Comparison of ENCODE assay signal across 13 mouse cellular contexts in the genomic region with DNA sequence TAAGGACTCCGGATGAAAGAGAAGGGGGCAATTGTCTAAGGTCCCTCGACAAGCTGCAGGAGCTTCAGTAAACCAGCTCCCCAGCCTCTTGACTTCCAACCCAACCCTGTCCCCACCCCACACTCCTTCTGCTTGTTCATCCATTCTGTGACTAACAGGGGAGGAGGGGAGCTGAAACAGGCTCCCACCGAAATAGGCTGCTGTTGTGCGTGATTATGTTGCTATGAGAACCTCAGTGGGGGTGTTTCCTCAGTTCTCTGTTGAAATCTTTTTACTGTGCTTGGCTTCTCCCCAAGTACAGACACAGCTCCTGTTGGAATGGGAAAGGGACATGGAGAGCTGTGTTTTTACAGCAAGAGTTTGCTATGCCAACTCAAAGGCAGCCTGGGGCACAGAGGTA. TPM values are rescaled to one million over a fixed set of nuclear protein-coding genes. Genes with fewer than 3 reads are reported as not detected.
A peak's percentile ranks its signal among the peaks of the same experiment; 100 is the strongest.
DNase-seq lines count a peak whose midpoint lies in the region; ATAC-seq and TF ChIP-seq lines count a peak whose summit lies in the region.
"Had no signal": no experiment of that assay in that cellular context is flagged by ENCODE, and none has a peak within 500 bp of the region (broad histone marks: within the 10 kb centered on the region; RNA-seq: fewer than 3 reads in every experiment).

No protein-coding gene starts in this region.

- peaks cover 42% of the 10 kb centered on the region for H3K4me1 ChIP-seq in hindbrain, embryonic 12.5 days
- peaks cover 31% of the 10 kb centered on the region for H3K4me1 ChIP-seq in hindbrain, embryonic 16.5 days (ENCODE audit: control insufficient read depth, insufficient read depth, low read depth, low read length)
- H3K4me1 ChIP-seq in midbrain, embryonic 13.5 days (replicated peaks): peaks cover 39% of the 10 kb centered on the region
- no peaks in the 10 kb centered on the region for H3K4me1 ChIP-seq in kidney, adult 2 months (ENCODE audit: control insufficient read depth, insufficient read depth, low read length)

- H3K4me2 ChIP-seq in hindbrain, embryonic 12.5 days (replicated peaks): peak overlapping the region; percentile 89
- H3K4me2 ChIP-seq in hindbrain, embryonic 16.5 days (ENCODE audit: low read length): no peak overlapping the region
- peak overlapping the region; percentile 92 for H3K4me2 ChIP-seq in midbrain, embryonic 13.5 days (replicated peaks)
- H3K4me2 ChIP-seq: embryonic facial prominence, embryonic 15.5 days had no signal

- 27% methylated on average over 4 of the region's 4 CpGs for WGBS in hindbrain, embryonic 12.5 days
- 26% methylated on average over 4 of the region's 4 CpGs for WGBS in hindbrain, embryonic 16.5 days
- WGBS in midbrain, embryonic 13.5 days: 43% methylated on average over 4 of the region's 4 CpGs
- WGBS in kidney, adult 2 months: 40% methylated on average over 4 of the region's 4 CpGs

- TF ChIP-seq CTCF in kidney, adult 2 months (conservative IDR thresholded peaks at IDR 0.05; ENCODE audit: insufficient read depth, insufficient read length, low read depth, low read length): no peak

- H3K27me3 ChIP-seq in hindbrain, embryonic 12.5 days: peaks cover 30% of the 10 kb centered on the region
- H3K27me3 ChIP-seq in hindbrain, embryonic 16.5 days (replicated peaks; ENCODE audit: control insufficient read depth, insufficient read depth, low read length): no peaks in the 10 kb centered on the region
- peaks cover 19% of the 10 kb centered on the region; the same call in 1 of the 2 replicates for H3K27me3 ChIP-seq in midbrain, embryonic 13.5 days
- H3K27me3 ChIP-seq in kidney, adult 2 months (replicated peaks; ENCODE audit: control insufficient read depth, insufficient read depth, low read length): no peaks in the 10 kb centered on the region

- H3K4me3 ChIP-seq in hindbrain, embryonic 12.5 days: no peak overlapping the region
- H3K4me3 ChIP-seq in hindbrain, embryonic 16.5 days (ENCODE audit: low read length): no peak overlapping the region
- no peak overlapping the region for H3K4me3 ChIP-seq in midbrain, embryonic 13.5 days (replicated peaks)
- H3K4me3 ChIP-seq in kidney, adult 2 months (ENCODE audit: insufficient read depth, low read depth, low read length): no peak overlapping the region
- H3K4me3 ChIP-seq: embryonic facial prominence, embryonic 15.5 days had no signal

- H3K27ac ChIP-seq in hindbrain, embryonic 12.5 days: no peak overlapping the region
- no peak overlapping the region for H3K27ac ChIP-seq in hindbrain, embryonic 16.5 days (ENCODE audit: low read depth, low read length)
- H3K27ac ChIP-seq in midbrain, embryonic 13.5 days: no peak overlapping the region
- no peak overlapping the region for H3K27ac ChIP-seq in kidney, adult 2 months (ENCODE audit: insufficient read depth, low read depth, low read length)
- H3K27ac ChIP-seq: embryonic facial prominence, embryonic 15.5 days had no signal

- H3K36me3 ChIP-seq in hindbrain, embryonic 12.5 days: no peaks in the 10 kb centered on the region
- no peaks in the 10 kb centered on the region for H3K36me3 ChIP-seq in hindbrain, embryonic 16.5 days (ENCODE audit: control insufficient read depth, insufficient read depth, low read length)
- no peaks in the 10 kb centered on the region for H3K36me3 ChIP-seq in midbrain, embryonic 13.5 days
- no peaks in the 10 kb centered on the region for H3K36me3 ChIP-seq in kidney, adult 2 months (ENCODE audit: control insufficient read depth, insufficient read depth, low read length)
- H3K36me3 ChIP-seq: embryonic facial prominence, embryonic 15.5 days had no signal

- ATAC-seq in hindbrain, embryonic 12.5 days (ENCODE audit: low FRiP score): no peak
- ATAC-seq in hindbrain, embryonic 16.5 days: no peak
- no peak for ATAC-seq in midbrain, embryonic 13.5 days

- no peaks in the 10 kb centered on the region for H3K9me3 ChIP-seq in hindbrain, embryonic 12.5 days (replicated peaks)
- no peaks in the 10 kb centered on the region for H3K9me3 ChIP-seq in hindbrain, embryonic 16.5 days (ENCODE audit: control insufficient read depth, low read length)
- H3K9me3 ChIP-seq in midbrain, embryonic 13.5 days: no peaks in the 10 kb centered on the region
- H3K9me3 ChIP-seq: embryonic facial prominence, embryonic 15.5 days had no signal

- no peak overlapping the region for H3K9ac ChIP-seq in hindbrain, embryonic 12.5 days
- H3K9ac ChIP-seq in hindbrain, embryonic 16.5 days (ENCODE audit: low read depth, low read length): no peak overlapping the region
- no peak overlapping the region for H3K9ac ChIP-seq in midbrain, embryonic 13.5 days (replicated peaks)
- H3K9ac ChIP-seq: embryonic facial prominence, embryonic 15.5 days had no signal

- DNase-seq in layer of hippocampus, adult 8-10 months (ENCODE audit: low spot score in 2 of 2): peak; percentile 54 to 71
- peak; percentile 25 for DNase-seq in right cerebral cortex, postnatal 4 days
- no peak for DNase-seq in cerebellum, adult 11 months
- DNase-seq in adrenal gland, postnatal 14 days: no peak
- no peak for DNase-seq in kidney, adult 2 months
- DNase-seq: B cell, adult 2 months; heart, postnatal 4 days had no signal

- no peak for TF ChIP-seq POLR2A in kidney, adult 2 months (IDR thresholded peaks at IDR 0.05; ENCODE audit: low read depth, low read length)

RNA-seq across cellular contexts. Expression of a gene that starts 1.5 kb away (rescaled TPM):
- polyA plus RNA-seq in hindbrain, embryonic 12.5 days (2016; fragmentation: Nextera tagmentation; extraction: Ambion mirVana): 38.0 and 39.9 TPM in 2 replicates
- polyA plus RNA-seq in hindbrain, embryonic 16.5 days (2015; fragmentation: Nextera tagmentation; extraction: Ambion mirVana): 35.2 and 37.0 TPM in 2 replicates
- 10 to 100 TPM; 53.6 to 55.1 (median 54.2) TPM for total RNA-seq in layer of hippocampus, adult 8-10 months (2022)
- polyA plus RNA-seq in midbrain, embryonic 13.5 days (2015; fragmentation: Nextera tagmentation; extraction: Ambion mirVana): 32.1 and 32.7 TPM in 2 replicates
- 0.11 TPM in 1 of 2 replicates, not detected in the other for total RNA-seq in adrenal gland, postnatal 14 days (2021)
- polyA plus RNA-seq in kidney, adult 2 months (2012; rRNA removed): not detected in 2 replicates
- total RNA-seq: neutrophil, adult 5-6 weeks had no signal
- polyA plus RNA-seq: lung, embryonic 16.5 days had no signal

Comparison
In these comparisons a context has a peak if more than half of its experiments do, and no peak if none do; other contexts are left out.
1. DNase-seq: peak in layer of hippocampus, adult 8-10 months (2 of 2) and right cerebral cortex, postnatal 4 days (single experiment); none in cerebellum, adult 11 months (single experiment), adrenal gland, postnatal 14 days (single experiment) and kidney, adult 2 months (single experiment).
2. RNA of a gene that starts 1.5 kb away (polyA plus RNA-seq): 38.0 to 39.9 TPM in hindbrain, embryonic 12.5 days, 35.2 to 37.0 TPM in hindbrain, embryonic 16.5 days and 32.1 to 32.7 TPM in midbrain, embryonic 13.5 days; not detected in kidney, adult 2 months; every median in the first group is over 10 times any median in the second.